Mouse (Mus musculus): ENCODE data around the gene Tmem163. TPM values are rescaled to one million over a fixed set of nuclear protein-coding genes. Genes with fewer than 3 reads are reported as not detected.

Tmem163 gene
- polyA plus RNA-seq, 1 experiment from 2014 or later = 0.48 TPM

DNA sequence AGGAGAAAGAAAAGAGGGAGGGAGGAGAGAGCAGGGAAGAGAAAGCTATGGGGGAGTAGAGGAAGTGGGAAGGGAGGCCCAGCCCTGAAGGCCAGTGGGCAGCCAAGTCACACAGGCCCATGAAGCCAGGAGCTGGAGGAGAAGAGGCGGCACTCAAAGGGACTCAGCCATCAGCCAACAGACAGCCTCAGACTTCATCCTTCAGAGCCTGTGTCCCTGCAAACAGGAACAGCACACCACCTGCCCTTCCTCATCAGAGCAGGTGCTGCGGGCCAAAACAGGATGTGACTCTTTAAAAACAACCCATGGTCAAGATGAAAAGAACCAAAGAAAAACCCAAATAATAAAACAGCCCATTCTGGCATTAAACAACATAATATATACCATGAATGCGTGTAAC, 165.7 kb downstream of the Tmem163 start:
- Histone ChIP-seq H3K4me3 (ENCODE audit: low read length) (no peak overlapping the region), H3K4me1 (ENCODE audit: control insufficient read depth, insufficient read depth, low read length) (no peaks in the 10 kb centered on the region)
- WGBS = 88% methylated on average over 3 of the region's 3 CpGs

DNA sequence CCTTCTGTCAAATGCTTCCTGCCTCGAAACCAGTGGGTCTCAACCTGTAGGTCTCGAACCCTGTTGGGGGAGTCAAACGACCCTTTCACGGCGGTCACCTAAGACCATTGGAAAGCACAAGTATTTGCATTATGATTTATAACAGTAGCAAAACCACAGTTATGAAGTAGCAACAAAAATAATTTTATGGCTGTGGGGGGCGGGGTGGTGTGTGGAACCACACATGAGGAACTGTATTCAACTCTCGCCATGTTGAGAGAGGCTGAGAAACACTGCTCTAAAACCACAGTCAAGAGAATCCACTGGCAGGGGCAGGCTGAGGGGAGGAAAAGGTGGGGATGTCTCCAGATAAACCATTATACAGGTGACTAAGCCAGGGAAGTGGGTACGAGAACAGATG, 166.2 kb downstream of the Tmem163 start:
- Histone ChIP-seq H3K9ac (ENCODE audit: low read depth, low read length) (no peak overlapping the region), H3K36me3 (ENCODE audit: control insufficient read depth, insufficient read depth, low read length) (no peaks in the 10 kb centered on the region), H3K27ac (ENCODE audit: low read length) (no peak overlapping the region), H3K27me3 (replicated peaks; ENCODE audit: control insufficient read depth, insufficient read depth, low read length) (no peaks in the 10 kb centered on the region), H3K4me1 (ENCODE audit: control insufficient read depth, insufficient read depth, low read length) (no peaks in the 10 kb centered on the region), H3K9me3 (ENCODE audit: control insufficient read depth, low read length) (no peaks in the 10 kb centered on the region), H3K4me2 (ENCODE audit: low read depth, low read length) (no peak overlapping the region), H3K4me3 (ENCODE audit: low read length) (no peak overlapping the region)
- WGBS = 86% methylated on average over 8 of the region's 8 CpGs
- ATAC-seq = no peak

More for the DNA sequence above, 165.7 kb downstream of the Tmem163 start:
- Histone ChIP-seq H3K27ac (ENCODE audit: low read length) (no peak overlapping the region), H3K9me3 (ENCODE audit: control insufficient read depth, low read length) (no peaks in the 10 kb centered on the region), H3K27me3 (replicated peaks; ENCODE audit: control insufficient read depth, insufficient read depth, low read length) (no peaks in the 10 kb centered on the region), H3K36me3 (ENCODE audit: control insufficient read depth, insufficient read depth, low read length) (no peaks in the 10 kb centered on the region), H3K9ac (ENCODE audit: low read depth, low read length) (no peak overlapping the region), H3K4me2 (ENCODE audit: low read depth, low read length) (no peak overlapping the region)
- no peak for ATAC-seq

DNA sequence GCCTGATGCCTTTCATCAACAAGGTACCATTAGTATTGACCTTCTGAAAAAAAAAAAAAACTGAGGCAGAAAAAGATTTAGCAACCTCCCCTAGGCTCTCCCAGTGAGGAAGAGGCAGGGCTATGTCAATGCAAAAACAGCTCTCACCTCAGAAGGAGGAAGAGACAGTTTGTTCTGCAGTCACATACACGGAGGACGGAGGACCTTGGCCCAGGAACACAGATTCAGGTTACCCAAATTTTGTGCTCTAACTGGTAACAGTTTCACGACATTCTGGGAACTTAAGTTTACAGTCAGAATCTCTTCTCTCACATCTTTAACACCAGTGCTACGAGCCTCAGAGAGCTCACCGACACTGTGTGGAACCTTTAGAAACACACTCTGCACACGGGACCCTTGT, 166.6 kb downstream of the Tmem163 start:
- no peaks in the 10 kb centered on the region for H3K27me3 ChIP-seq (replicated peaks; ENCODE audit: control insufficient read depth, insufficient read depth, low read length)
- H3K9ac ChIP-seq (ENCODE audit: low read depth, low read length) = no peak overlapping the region
- no peaks in the 10 kb centered on the region for H3K4me1 ChIP-seq (ENCODE audit: control insufficient read depth, insufficient read depth, low read length)
- no peak overlapping the region for H3K27ac ChIP-seq (ENCODE audit: low read length)
- H3K4me2 ChIP-seq (ENCODE audit: low read depth, low read length) = no peak overlapping the region
- ATAC-seq = no peak
- no peak overlapping the region for H3K4me3 ChIP-seq (ENCODE audit: low read length)
- no peaks in the 10 kb centered on the region for H3K9me3 ChIP-seq (ENCODE audit: control insufficient read depth, low read length)
- WGBS = 73% methylated on average over 6 of the region's 6 CpGs
- no peaks in the 10 kb centered on the region for H3K36me3 ChIP-seq (ENCODE audit: control insufficient read depth, insufficient read depth, low read length)

DNA sequence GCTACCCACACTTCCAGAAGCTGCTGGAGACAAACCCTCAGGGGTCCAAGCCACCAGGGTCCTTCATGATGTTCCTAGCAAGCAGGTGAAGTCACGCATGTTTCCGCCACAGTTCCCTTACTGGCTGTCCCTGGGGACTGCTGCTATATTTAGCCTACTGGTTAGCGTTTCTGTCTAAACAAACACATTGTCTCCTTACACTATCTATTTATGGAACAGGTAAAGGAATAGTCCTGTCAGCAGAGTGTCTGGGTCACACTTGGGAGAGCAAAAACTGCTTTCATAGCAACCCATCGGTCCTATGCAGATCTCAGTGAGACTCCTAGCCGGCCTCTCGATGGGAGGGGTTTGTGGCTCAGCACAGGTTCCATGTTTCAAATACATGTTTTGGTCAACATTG, 168.0 kb downstream of the Tmem163 start:
- Histone ChIP-seq H3K9me3 (ENCODE audit: control insufficient read depth, low read length) (no peaks in the 10 kb centered on the region), H3K4me1 (ENCODE audit: control insufficient read depth, insufficient read depth, low read length) (no peaks in the 10 kb centered on the region), H3K27ac (ENCODE audit: low read length) (no peak overlapping the region), H3K4me2 (ENCODE audit: low read depth, low read length) (no peak overlapping the region), H3K9ac (ENCODE audit: low read depth, low read length) (no peak overlapping the region), H3K36me3 (ENCODE audit: control insufficient read depth, insufficient read depth, low read length) (no peaks in the 10 kb centered on the region), H3K4me3 (ENCODE audit: low read length) (no peak overlapping the region), H3K27me3 (replicated peaks; ENCODE audit: control insufficient read depth, insufficient read depth, low read length) (no peaks in the 10 kb centered on the region)
- ATAC-seq = no peak
- 88% methylated on average over 6 of the region's 6 CpGs for whole genome bisulfite sequencing

DNA sequence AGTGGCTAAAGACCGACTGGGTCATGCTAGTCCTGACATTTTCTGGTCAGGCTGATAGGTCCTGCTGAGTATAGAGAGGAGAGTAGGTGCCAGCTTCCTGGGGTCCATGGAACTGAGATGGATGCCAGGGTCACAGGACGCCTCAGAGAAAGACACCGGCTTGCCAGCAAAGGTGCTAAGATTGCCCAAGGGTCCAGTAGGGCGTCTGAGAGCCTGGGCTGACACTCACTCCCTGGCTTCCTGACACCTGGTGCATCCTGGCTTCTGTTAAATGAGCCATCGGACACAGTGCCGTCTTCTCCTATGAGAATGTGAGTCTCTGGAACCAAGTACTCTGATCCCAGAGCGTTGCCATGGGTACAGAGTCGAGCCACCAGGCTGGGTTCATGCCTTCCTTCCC, 170.4 kb downstream of the Tmem163 start:
- H3K4me2 ChIP-seq (ENCODE audit: low read depth, low read length) = no peak overlapping the region
- no peaks in the 10 kb centered on the region for H3K9me3 ChIP-seq (ENCODE audit: control insufficient read depth, low read length)
- no peak overlapping the region for H3K27ac ChIP-seq (ENCODE audit: low read length)
- H3K27me3 ChIP-seq (replicated peaks; ENCODE audit: control insufficient read depth, insufficient read depth, low read length) = no peaks in the 10 kb centered on the region
- H3K9ac ChIP-seq (ENCODE audit: low read depth, low read length) = no peak overlapping the region
- H3K36me3 ChIP-seq (ENCODE audit: control insufficient read depth, insufficient read depth, low read length) = no peaks in the 10 kb centered on the region
- no peak for ATAC-seq
- H3K4me3 ChIP-seq (ENCODE audit: low read length) = no peak overlapping the region
- WGBS = 72% methylated on average over 8 of the region's 8 CpGs
- no peaks in the 10 kb centered on the region for H3K4me1 ChIP-seq (ENCODE audit: control insufficient read depth, insufficient read depth, low read length)

DNA sequence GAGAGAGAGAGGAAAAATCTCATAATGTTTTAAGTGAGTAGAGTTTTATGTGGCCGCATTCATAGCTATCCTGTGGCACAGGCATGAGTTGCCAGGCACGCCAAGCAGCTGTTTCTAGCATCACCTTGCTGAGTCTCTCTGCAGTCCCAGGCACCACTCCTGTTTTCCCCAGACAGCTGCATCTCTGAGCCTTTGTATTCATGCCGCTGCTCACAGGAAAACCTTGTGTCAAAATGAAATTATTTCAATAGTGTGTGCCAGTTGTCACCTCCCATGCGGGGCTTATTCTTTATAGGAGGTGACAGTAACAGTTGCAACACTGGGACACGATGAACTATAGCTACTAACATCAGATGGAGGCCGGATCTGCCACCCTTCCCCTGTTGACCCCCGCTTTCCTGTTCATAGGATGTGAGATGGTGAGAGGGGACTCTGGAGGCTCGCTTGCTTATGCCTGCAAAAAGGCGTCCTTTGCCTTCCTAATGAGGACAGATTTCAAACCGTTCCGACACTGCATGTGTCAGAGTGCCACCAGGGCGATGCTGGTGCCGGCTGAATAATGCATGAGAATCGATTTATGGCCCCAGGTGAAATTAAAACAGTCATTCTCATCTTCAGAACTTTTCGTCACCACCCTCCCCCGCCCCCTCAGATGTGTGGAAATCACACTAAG, 171.1 kb downstream of the Tmem163 start:
- H3K4me1 ChIP-seq (ENCODE audit: control insufficient read depth, insufficient read depth, low read length) = no peaks in the 10 kb centered on the region
- no peak overlapping the region for H3K27ac ChIP-seq (ENCODE audit: low read length)
- no peak overlapping the region for H3K4me2 ChIP-seq (ENCODE audit: low read depth, low read length)
- H3K27me3 ChIP-seq (replicated peaks; ENCODE audit: control insufficient read depth, insufficient read depth, low read length) = no peaks in the 10 kb centered on the region
- H3K9me3 ChIP-seq (ENCODE audit: control insufficient read depth, low read length) = no peaks in the 10 kb centered on the region
- H3K36me3 ChIP-seq (ENCODE audit: control insufficient read depth, insufficient read depth, low read length) = no peaks in the 10 kb centered on the region
- H3K4me3 ChIP-seq (ENCODE audit: low read length) = no peak overlapping the region
- no peak overlapping the region for H3K9ac ChIP-seq (ENCODE audit: low read depth, low read length)
- ATAC-seq = no peak
- WGBS = 72% methylated on average over 16 of the region's 16 CpGs

DNA sequence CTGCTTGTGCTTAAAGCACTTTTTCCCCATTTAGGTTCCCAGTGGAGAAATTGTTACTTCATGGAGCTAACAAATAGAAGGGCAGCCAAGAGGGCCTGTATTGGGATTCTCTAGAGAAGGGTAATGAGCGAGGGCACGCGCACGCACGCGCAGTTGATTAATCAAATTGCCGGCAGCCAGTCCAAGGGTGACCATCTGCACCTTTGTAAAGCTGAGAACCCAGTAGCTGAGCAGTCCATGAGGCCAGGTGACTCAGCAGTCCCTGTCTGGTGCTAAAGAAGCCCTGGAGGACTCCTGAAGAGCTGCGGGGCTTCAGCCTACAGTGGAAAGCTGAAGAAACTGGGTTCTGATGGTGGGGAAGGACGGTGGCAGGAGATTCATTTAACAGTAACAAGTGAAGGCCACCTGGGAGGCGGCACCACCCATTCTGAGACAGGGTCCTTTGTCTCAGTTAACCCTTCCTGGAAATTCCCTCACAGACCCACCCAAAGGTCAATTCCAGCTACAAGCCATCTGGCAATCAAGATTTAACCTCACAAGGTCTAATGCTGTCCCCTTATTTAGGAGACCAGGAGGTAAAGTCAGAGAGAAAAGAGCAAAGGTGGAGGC, 172.2 kb downstream of the Tmem163 start:
- WGBS = 75% methylated on average over 10 of the region's 10 CpGs
- no peak for ATAC-seq

DNA sequence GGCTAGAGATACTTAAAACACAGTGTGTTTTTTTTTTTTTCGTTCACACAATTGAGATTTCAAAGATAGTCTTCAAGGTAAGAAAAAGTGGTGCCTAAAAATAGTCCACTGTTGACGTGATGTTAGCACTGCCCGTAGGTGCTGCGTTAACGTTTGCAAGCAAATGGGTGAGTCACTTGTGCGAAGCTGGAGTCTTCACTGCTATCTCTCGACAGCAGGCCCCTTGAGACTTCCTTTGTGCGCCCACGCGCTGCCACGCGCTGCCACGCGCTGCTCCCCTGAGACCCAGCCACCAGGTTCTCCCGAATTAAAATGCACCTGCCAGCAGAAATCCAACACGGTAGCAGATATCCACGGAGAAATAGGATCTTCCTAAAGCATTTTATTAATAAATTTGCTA, 178.6 kb downstream of the Tmem163 start:
- Histone ChIP-seq H3K4me1 (ENCODE audit: control insufficient read depth, insufficient read depth, low read length) (no peaks in the 10 kb centered on the region), H3K4me2 (ENCODE audit: low read depth, low read length) (no peak overlapping the region), H3K36me3 (ENCODE audit: control insufficient read depth, insufficient read depth, low read length) (no peaks in the 10 kb centered on the region), H3K9ac (ENCODE audit: low read depth, low read length) (no peak overlapping the region), H3K27me3 (replicated peaks; ENCODE audit: control insufficient read depth, insufficient read depth, low read length) (no peaks in the 10 kb centered on the region), H3K9me3 (ENCODE audit: control insufficient read depth, low read length) (no peaks in the 10 kb centered on the region), H3K27ac (ENCODE audit: low read length) (no peak overlapping the region), H3K4me3 (ENCODE audit: low read length) (no peak overlapping the region)
- ATAC-seq = no peak
- 71% methylated on average over 17 of the region's 17 CpGs for WGBS

More for the DNA sequence above, 172.2 kb downstream of the Tmem163 start:
- Histone ChIP-seq H3K27ac (ENCODE audit: low read length) (no peak overlapping the region), H3K36me3 (ENCODE audit: control insufficient read depth, insufficient read depth, low read length) (no peaks in the 10 kb centered on the region), H3K9ac (ENCODE audit: low read depth, low read length) (no peak overlapping the region), H3K27me3 (replicated peaks; ENCODE audit: control insufficient read depth, insufficient read depth, low read length) (no peaks in the 10 kb centered on the region), H3K9me3 (ENCODE audit: control insufficient read depth, low read length) (no peaks in the 10 kb centered on the region), H3K4me2 (ENCODE audit: low read depth, low read length) (no peak overlapping the region), H3K4me1 (ENCODE audit: control insufficient read depth, insufficient read depth, low read length) (no peaks in the 10 kb centered on the region), H3K4me3 (ENCODE audit: low read length) (no peak overlapping the region)

DNA sequence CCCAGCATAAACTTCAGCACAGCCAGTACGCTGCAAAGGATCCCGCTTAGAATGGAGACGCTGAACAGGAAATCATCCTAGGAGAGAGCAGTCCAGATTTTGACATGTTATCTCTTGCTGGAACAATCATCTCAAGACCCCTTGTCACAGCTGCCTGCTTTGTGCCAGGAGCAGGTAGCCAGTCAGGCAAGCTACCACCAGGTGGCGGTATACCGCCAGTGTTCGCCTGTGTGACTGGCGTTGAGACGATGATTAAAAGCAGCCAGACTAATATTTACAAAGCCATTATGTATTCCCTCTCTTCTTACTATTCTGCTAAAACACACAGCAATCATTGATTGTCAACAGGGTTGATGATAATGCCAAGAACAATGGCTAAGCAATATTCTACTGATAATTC, 179.1 kb downstream of the Tmem163 start:
- Histone ChIP-seq H3K9ac (ENCODE audit: low read depth, low read length) (no peak overlapping the region), H3K9me3 (ENCODE audit: control insufficient read depth, low read length) (no peaks in the 10 kb centered on the region), H3K36me3 (ENCODE audit: control insufficient read depth, insufficient read depth, low read length) (no peaks in the 10 kb centered on the region), H3K4me2 (ENCODE audit: low read depth, low read length) (no peak overlapping the region), H3K27ac (ENCODE audit: low read length) (no peak overlapping the region), H3K4me1 (ENCODE audit: control insufficient read depth, insufficient read depth, low read length) (no peaks in the 10 kb centered on the region), H3K27me3 (replicated peaks; ENCODE audit: control insufficient read depth, insufficient read depth, low read length) (no peaks in the 10 kb centered on the region), H3K4me3 (ENCODE audit: low read length) (no peak overlapping the region)
- 6% methylated on average over 8 of the region's 8 CpGs for WGBS
- ATAC-seq = 0 out of 2 replicates have a peak, but pooled peaks have one; percentile 26

DNA sequence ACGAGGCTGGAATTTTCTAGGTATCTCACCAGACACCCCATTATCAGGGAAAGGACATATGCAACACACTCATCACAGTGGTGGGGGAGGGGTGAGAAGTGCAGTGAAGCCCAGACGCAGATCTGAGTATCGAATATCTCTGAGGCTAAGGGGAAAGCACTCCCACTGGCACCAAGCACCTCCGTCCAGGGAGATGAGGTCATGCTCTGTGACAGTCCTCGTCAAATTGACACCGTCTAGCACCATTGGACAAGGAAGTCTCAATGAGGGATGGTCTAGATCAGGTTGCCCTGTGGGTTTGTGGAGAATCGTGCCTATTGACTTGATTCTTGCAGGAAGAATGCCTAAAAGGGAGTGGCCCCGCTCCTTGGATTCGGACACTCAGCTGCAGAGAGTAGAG, 180.6 kb downstream of the Tmem163 start:
- Histone ChIP-seq H3K4me2 (ENCODE audit: low read depth, low read length) (no peak overlapping the region), H3K36me3 (ENCODE audit: control insufficient read depth, insufficient read depth, low read length) (no peaks in the 10 kb centered on the region), H3K27me3 (replicated peaks; ENCODE audit: control insufficient read depth, insufficient read depth, low read length) (no peaks in the 10 kb centered on the region), H3K4me3 (ENCODE audit: low read length) (no peak overlapping the region), H3K27ac (ENCODE audit: low read length) (no peak overlapping the region), H3K4me1 (ENCODE audit: control insufficient read depth, insufficient read depth, low read length) (no peaks in the 10 kb centered on the region), H3K9ac (ENCODE audit: low read depth, low read length) (no peak overlapping the region), H3K9me3 (ENCODE audit: control insufficient read depth, low read length) (no peaks in the 10 kb centered on the region)
- 59% methylated on average over 9 of the region's 9 CpGs for WGBS
- ATAC-seq = no peak

Data from intestine, embryonic 16.5 days (tissue).